Mouse (Mus musculus): Measurements from ENCODE around the gene Gpr3. TPM values are rescaled to one million over a fixed set of nuclear protein-coding genes. Genes with fewer than 3 reads are reported as not detected.
A peak's percentile ranks its signal among the peaks of the same experiment; 100 is the strongest.

Gene Gpr3
- 0.05 and 0.24 TPM in 2 replicates for polyA plus RNA-seq (2015; fragmentation: Nextera tagmentation; extraction: Ambion mirVana)

DNA sequence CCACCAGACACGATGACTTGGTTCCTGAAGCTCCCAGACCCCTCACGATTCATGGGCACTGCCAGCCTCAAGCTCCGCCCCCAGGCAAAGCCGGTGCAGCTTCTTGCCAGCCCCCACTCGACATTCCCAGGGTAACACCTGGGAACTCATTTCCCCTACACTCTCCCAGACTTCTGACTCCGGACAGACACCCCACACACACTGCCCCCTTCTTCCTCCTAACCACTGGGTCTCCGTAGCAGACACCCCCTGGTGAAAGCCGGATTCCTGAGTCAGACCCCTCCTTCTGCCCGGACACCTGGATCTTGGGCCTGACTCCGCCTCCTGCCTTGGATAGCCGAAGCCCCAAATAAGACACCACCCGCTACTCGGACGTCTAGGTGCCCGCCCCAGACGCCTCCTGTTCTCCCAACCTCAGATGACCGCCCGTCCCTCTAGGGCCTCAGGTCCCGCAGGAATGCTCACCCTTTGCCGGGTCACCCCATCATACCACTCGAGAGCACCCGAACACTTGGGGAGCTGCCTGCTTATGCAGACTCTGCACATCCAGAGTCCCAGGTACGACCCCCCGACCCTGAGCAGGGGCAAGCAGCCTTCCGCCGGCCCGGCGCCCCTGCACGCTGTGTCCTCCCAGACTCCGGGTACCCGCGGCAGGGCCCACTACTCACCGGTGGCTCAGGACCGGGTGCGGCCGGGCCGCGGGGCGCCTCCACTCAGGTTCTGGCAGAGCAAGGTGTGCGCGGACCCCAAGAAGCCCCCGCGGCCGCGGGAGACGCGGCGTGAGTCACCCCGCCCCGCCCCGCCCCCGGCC lies at the start of gene Gpr3, which contains the start of gene Cd164l2:
Gpr3 (minus strand) TSS at position 786 of the 811 bp plus-strand sequence.
Cd164l2 (plus strand) TSS at position 381 of the 811 bp plus-strand sequence.
- Histone ChIP-seq H3K36me3 (ENCODE audit: control insufficient read depth, insufficient read depth, low read length) (no peaks in the 10 kb centered on the region), H3K9me3 (ENCODE audit: control insufficient read depth, low read length) (no peaks in the 10 kb centered on the region), H3K27ac (ENCODE audit: low read length) (no peak within 1 kb of the TSS), H3K9ac (ENCODE audit: low read depth, low read length) (peak within 1 kb of the TSS; percentile 55), H3K4me3 (ENCODE audit: low read length) (peak within 1 kb of the TSS; percentile 61), H3K4me2 (ENCODE audit: low read depth, low read length) (peak within 1 kb of the TSS; percentile 84), H3K4me1 (ENCODE audit: control insufficient read depth, insufficient read depth, low read length) (peaks cover 13% of the 10 kb centered on the region), H3K27me3 (replicated peaks; ENCODE audit: control insufficient read depth, insufficient read depth, low read length) (peaks cover 8% of the 10 kb centered on the region)
- ATAC-seq = peak; percentile 55
- 2% methylated on average over 51 of the region's 52 CpGs for WGBS

DNA sequence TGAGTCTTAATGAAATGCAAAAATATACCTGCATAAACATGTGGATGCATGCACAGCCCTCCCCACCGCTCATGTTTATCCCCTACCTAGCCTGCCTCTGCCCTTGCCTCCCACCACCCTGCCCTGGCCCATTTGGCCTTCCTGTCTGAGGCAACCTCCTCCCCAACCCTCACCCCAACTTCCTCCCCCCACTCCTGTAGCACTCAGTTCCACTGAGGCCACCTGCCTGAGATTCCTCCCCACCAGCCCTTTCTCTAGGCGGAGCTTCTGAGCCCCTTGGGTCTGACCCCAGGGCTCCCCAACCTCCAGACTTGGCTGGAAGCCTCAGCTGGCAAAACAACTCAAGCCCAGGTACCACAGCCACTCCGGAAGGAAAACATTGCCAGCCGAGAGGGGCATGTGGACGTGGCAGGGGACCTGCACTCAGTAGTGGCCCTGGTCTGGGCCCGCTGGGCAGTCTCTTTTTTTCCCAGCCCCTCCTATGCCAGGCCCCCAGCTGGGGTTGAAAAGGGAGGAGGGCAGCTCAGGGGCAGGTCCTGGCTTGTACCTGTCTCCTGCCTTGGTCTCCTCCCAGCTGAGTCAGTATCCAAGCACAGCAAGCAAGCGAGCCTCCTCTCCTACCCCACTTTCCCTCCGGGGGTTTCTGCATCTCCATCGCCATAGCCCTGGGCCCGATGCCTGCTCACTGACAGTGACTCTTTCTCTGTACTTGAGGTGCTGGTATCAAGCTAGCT lies 49.5 kb upstream of the Gpr3 start:
- H3K4me3 ChIP-seq (ENCODE audit: low read length) = no peak overlapping the region

GRCm38 (mm10) chr4:133257798-133258408 lies 45.6 kb upstream of the Gpr3 start:
- Histone ChIP-seq H3K4me3 (ENCODE audit: low read length) (no peak overlapping the region), H3K36me3 (ENCODE audit: control insufficient read depth, insufficient read depth, low read length) (no peaks in the 10 kb centered on the region), H3K9ac (ENCODE audit: low read depth, low read length) (no peak overlapping the region), H3K27me3 (replicated peaks; ENCODE audit: control insufficient read depth, insufficient read depth, low read length) (peaks cover 9% of the 10 kb centered on the region; the same call in 1 of the 2 replicates), H3K4me1 (ENCODE audit: control insufficient read depth, insufficient read depth, low read length) (peaks cover 12% of the 10 kb centered on the region), H3K27ac (ENCODE audit: low read length) (no peak overlapping the region), H3K4me2 (ENCODE audit: low read depth, low read length) (no peak overlapping the region), H3K9me3 (ENCODE audit: control insufficient read depth, low read length) (no peaks in the 10 kb centered on the region)
- ATAC-seq = peak; percentile 65
- 61% methylated on average over 12 of the region's 12 CpGs for WGBS

More for the DNA sequence above, 49.5 kb upstream of the Gpr3 start:
- WGBS = 54% methylated on average over 10 of the region's 10 CpGs
- Histone ChIP-seq H3K36me3 (ENCODE audit: control insufficient read depth, insufficient read depth, low read length) (peaks cover 19% of the 10 kb centered on the region), H3K4me2 (ENCODE audit: low read depth, low read length) (no peak overlapping the region), H3K9ac (ENCODE audit: low read depth, low read length) (no peak overlapping the region), H3K4me1 (ENCODE audit: control insufficient read depth, insufficient read depth, low read length) (peaks cover 8% of the 10 kb centered on the region), H3K27ac (ENCODE audit: low read length) (no peak overlapping the region), H3K27me3 (replicated peaks; ENCODE audit: control insufficient read depth, insufficient read depth, low read length) (no peaks in the 10 kb centered on the region), H3K9me3 (ENCODE audit: control insufficient read depth, low read length) (no peaks in the 10 kb centered on the region)
- ATAC-seq = no peak

GRCm38 (mm10) chr4:133257230-133257629 lies 44.9 kb upstream of the Gpr3 start:
- Histone ChIP-seq H3K9ac (ENCODE audit: low read depth, low read length) (peak overlapping the region; percentile 38; the same call in 1 of the 2 replicates), H3K4me3 (ENCODE audit: low read length) (peak overlapping the region; percentile 20), H3K4me1 (ENCODE audit: control insufficient read depth, insufficient read depth, low read length) (peaks cover 12% of the 10 kb centered on the region), H3K27ac (ENCODE audit: low read length) (no peak overlapping the region), H3K36me3 (ENCODE audit: control insufficient read depth, insufficient read depth, low read length) (no peaks in the 10 kb centered on the region), H3K9me3 (ENCODE audit: control insufficient read depth, low read length) (no peaks in the 10 kb centered on the region), H3K4me2 (ENCODE audit: low read depth, low read length) (peak overlapping the region; percentile 47), H3K27me3 (replicated peaks; ENCODE audit: control insufficient read depth, insufficient read depth, low read length) (peaks cover 9% of the 10 kb centered on the region; the same call in 1 of the 2 replicates)
- ATAC-seq = peak; percentile 61
- 31% methylated on average over 11 of the region's 12 CpGs for WGBS

DNA sequence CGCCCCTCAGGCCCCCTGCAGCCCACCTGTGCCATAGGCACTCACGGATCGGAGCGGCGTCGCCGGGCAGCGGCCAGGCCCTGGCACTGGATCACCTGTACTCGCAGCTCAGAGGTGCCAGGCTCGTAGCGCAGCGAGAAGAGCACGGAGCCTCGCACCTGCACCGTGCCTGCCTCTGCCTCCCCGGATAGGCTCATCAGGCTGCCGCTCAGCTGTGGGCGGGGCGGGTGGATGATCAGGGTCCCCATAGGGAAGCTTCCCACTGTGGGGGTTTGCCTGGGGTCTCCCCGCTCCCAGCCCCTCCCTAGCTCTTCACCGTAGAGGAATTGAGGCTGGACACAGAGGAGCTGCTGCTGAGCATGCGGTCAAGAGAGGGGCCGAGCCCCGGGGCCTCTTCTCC lies 44.5 kb upstream of the Gpr3 start:
- peak overlapping the region; percentile 20 for H3K4me3 ChIP-seq (ENCODE audit: low read length)
- H3K27me3 ChIP-seq (replicated peaks; ENCODE audit: control insufficient read depth, insufficient read depth, low read length) = peaks cover 11% of the 10 kb centered on the region; the same call in 1 of the 2 replicates
- no peaks in the 10 kb centered on the region for H3K36me3 ChIP-seq (ENCODE audit: control insufficient read depth, insufficient read depth, low read length)
- H3K27ac ChIP-seq (ENCODE audit: low read length) = no peak overlapping the region
- peak; percentile 57 for ATAC-seq
- H3K9ac ChIP-seq (ENCODE audit: low read depth, low read length) = peak overlapping the region; percentile 38; the same call in 1 of the 2 replicates
- whole genome bisulfite sequencing = 18% methylated on average over 24 of the region's 24 CpGs
- peak overlapping the region; percentile 47 for H3K4me2 ChIP-seq (ENCODE audit: low read depth, low read length)
- H3K4me1 ChIP-seq (ENCODE audit: control insufficient read depth, insufficient read depth, low read length) = peaks cover 12% of the 10 kb centered on the region
- H3K9me3 ChIP-seq (ENCODE audit: control insufficient read depth, low read length) = no peaks in the 10 kb centered on the region

DNA sequence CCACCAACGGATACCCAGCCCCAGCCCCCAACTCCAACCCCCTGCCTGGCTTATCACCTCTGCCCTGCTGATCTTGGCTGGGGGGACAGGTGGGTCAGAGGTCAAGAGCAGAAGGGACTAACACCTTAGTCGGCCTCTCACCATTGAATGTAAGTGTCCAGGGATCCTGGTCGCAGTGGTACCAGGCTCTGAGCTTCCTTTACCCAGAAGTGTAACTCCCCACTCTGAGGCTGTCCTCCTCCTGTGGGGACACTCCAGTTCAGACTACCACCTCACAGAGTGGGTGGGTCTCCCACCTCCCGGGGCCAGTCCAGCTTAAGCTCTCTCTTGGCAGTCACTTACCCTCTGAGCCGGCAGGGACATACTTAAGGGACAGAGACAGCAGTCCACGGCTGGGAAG lies 43.1 kb upstream of the Gpr3 start:
- Histone ChIP-seq H3K4me2 (ENCODE audit: low read depth, low read length) (no peak overlapping the region), H3K36me3 (ENCODE audit: control insufficient read depth, insufficient read depth, low read length) (no peaks in the 10 kb centered on the region), H3K27ac (ENCODE audit: low read length) (no peak overlapping the region), H3K27me3 (replicated peaks; ENCODE audit: control insufficient read depth, insufficient read depth, low read length) (peaks cover 22% of the 10 kb centered on the region), H3K4me3 (ENCODE audit: low read length) (no peak overlapping the region), H3K4me1 (ENCODE audit: control insufficient read depth, insufficient read depth, low read length) (peaks cover 25% of the 10 kb centered on the region), H3K9me3 (ENCODE audit: control insufficient read depth, low read length) (no peaks in the 10 kb centered on the region), H3K9ac (ENCODE audit: low read depth, low read length) (no peak overlapping the region)
- WGBS = 65% methylated on average over 6 of the region's 6 CpGs
- no peak for ATAC-seq

DNA sequence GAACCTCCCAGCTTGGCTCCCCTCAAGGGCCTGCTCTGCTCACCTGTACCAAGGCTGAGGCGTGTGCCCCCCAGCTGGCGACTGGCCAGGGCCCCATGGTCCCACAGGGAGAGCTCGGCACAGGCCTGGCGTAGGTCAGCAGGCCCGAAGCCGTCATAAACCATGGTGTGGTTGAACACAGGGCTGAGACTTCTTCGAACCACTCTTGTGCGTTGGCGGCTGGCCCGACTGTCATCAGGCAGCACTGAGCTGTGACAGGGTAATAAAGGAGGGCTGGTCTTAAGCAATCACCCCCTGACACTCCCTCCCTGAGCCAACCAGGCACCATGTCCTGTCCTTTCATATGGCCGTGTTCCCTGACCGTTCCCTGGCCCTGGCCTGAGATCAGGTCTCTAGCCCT lies 41.1 kb upstream of the Gpr3 start:
- H3K9ac ChIP-seq (ENCODE audit: low read depth, low read length) = no peak overlapping the region
- no peaks in the 10 kb centered on the region for H3K9me3 ChIP-seq (ENCODE audit: control insufficient read depth, low read length)
- H3K4me3 ChIP-seq (ENCODE audit: low read length) = no peak overlapping the region
- no peak overlapping the region for H3K27ac ChIP-seq (ENCODE audit: low read length)
- peaks cover 28% of the 10 kb centered on the region for H3K27me3 ChIP-seq (replicated peaks; ENCODE audit: control insufficient read depth, insufficient read depth, low read length)
- H3K36me3 ChIP-seq (ENCODE audit: control insufficient read depth, insufficient read depth, low read length) = no peaks in the 10 kb centered on the region
- peak; percentile 11; the same call in 1 of the 2 replicates for ATAC-seq
- peaks cover 27% of the 10 kb centered on the region for H3K4me1 ChIP-seq (ENCODE audit: control insufficient read depth, insufficient read depth, low read length)
- no peak overlapping the region for H3K4me2 ChIP-seq (ENCODE audit: low read depth, low read length)
- 56% methylated on average over 12 of the region's 12 CpGs for WGBS

GRCm38 (mm10) chr4:133252089-133252488 lies 39.8 kb upstream of the Gpr3 start:
- peaks cover 28% of the 10 kb centered on the region for H3K27me3 ChIP-seq (replicated peaks; ENCODE audit: control insufficient read depth, insufficient read depth, low read length)
- WGBS = 60% methylated on average over 4 of the region's 4 CpGs

GRCm38 (mm10) chr4:133251214-133251613 lies 38.9 kb upstream of the Gpr3 start:
- Histone ChIP-seq H3K9ac (ENCODE audit: low read depth, low read length) (peak overlapping the region; percentile 58; the same call in 1 of the 2 replicates), H3K36me3 (ENCODE audit: control insufficient read depth, insufficient read depth, low read length) (no peaks in the 10 kb centered on the region), H3K4me1 (ENCODE audit: control insufficient read depth, insufficient read depth, low read length) (peaks cover 19% of the 10 kb centered on the region), H3K27me3 (replicated peaks; ENCODE audit: control insufficient read depth, insufficient read depth, low read length) (peaks cover 25% of the 10 kb centered on the region), H3K4me3 (ENCODE audit: low read length) (peak overlapping the region; percentile 41), H3K9me3 (ENCODE audit: control insufficient read depth, low read length) (no peaks in the 10 kb centered on the region), H3K4me2 (ENCODE audit: low read depth, low read length) (peak overlapping the region; percentile 77), H3K27ac (ENCODE audit: low read length) (no peak overlapping the region)
- WGBS = 4% methylated on average over 29 of the region's 31 CpGs
- peak; percentile 38; the same call in 1 of the 2 replicates for ATAC-seq

More at GRCm38 (mm10) chr4:133252089-133252488, 39.8 kb upstream of the Gpr3 start:
- Histone ChIP-seq H3K4me2 (ENCODE audit: low read depth, low read length) (no peak overlapping the region), H3K4me3 (ENCODE audit: low read length) (no peak overlapping the region), H3K4me1 (ENCODE audit: control insufficient read depth, insufficient read depth, low read length) (peaks cover 19% of the 10 kb centered on the region), H3K9ac (ENCODE audit: low read depth, low read length) (no peak overlapping the region), H3K36me3 (ENCODE audit: control insufficient read depth, insufficient read depth, low read length) (no peaks in the 10 kb centered on the region), H3K27ac (ENCODE audit: low read length) (no peak overlapping the region), H3K9me3 (ENCODE audit: control insufficient read depth, low read length) (no peaks in the 10 kb centered on the region)
- no peak for ATAC-seq

All from intestine, embryonic 16.5 days (tissue).